Mouse (Mus musculus): ENCODE data around the gene Mylpf. TPM values are rescaled to one million over a fixed set of nuclear protein-coding genes. Genes with fewer than 3 reads are reported as not detected.

The Mylpf gene
- polyA plus RNA-seq, 2 experiments, result 15.6 to 31.0 TPM

DNA sequence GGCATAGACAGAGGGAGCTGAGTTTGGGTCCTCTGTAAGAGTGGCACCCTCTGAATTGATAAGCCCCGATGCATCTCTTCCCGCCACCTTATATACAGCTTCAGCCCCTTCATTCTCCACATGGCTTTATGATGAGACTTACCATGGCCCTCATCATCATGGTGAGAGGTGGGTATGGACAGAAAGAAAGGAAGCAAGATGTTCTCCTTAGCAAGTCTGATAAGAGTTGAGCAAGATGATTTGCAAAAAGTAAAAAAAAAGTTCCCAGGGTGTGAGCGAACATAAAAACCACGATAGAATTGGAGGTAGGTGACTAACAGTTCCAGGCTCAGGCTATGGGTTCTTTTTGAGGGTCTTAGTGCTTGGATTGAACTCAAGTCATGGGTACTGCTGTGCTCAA, 10.0 kb downstream of the Mylpf start:
- Histone ChIP-seq H3K4me3 (ENCODE audit: insufficient read depth in 1 of 2, low read depth in 2 of 2, low read length in 2 of 2) (peak overlapping the region; percentile 1 to 12; a peak in 1 of 4 replicates), H3K9me3 (ENCODE audit: control insufficient read depth, low read length) (no peaks in the 10 kb centered on the region), H3K27ac (peak overlapping the region; percentile 91), H3K4me2 (ENCODE audit: low read depth) (peak overlapping the region; percentile 49), H3K27me3 (ENCODE audit: control insufficient read depth, insufficient read depth, low read length) (no peaks in the 10 kb centered on the region), H3K4me1 (replicated peaks; ENCODE audit: control insufficient read depth in 2 of 2, insufficient read depth in 2 of 2, low read length in 1 of 2) (peaks cover 35 to 47% of the 10 kb centered on the region in 2 experiments), H3K9ac (replicated peaks) (peak overlapping the region; percentile 61), H3K36me3 (replicated peaks; ENCODE audit: control insufficient read depth, insufficient read depth, low read depth) (no peaks in the 10 kb centered on the region)
- WGBS (ENCODE audit: insufficient replicate concordance), result 13% methylated on average over 4 of the region's 4 CpGs
- ATAC-seq (ENCODE audit: insufficient read depth), result peak; percentile 55
- TF ChIP-seq CTCF (IDR thresholded peaks at IDR 0.05; ENCODE audit: low read depth), result no peak
- TF ChIP-seq EP300 (IDR thresholded peaks at IDR 0.05; ENCODE audit: low read depth), result peak; percentile 76
- DNase-seq (ENCODE audit: low read depth in 3 of 3, low spot score in 3 of 3), result peak in 1 of 3 experiments; percentile 56

DNA sequence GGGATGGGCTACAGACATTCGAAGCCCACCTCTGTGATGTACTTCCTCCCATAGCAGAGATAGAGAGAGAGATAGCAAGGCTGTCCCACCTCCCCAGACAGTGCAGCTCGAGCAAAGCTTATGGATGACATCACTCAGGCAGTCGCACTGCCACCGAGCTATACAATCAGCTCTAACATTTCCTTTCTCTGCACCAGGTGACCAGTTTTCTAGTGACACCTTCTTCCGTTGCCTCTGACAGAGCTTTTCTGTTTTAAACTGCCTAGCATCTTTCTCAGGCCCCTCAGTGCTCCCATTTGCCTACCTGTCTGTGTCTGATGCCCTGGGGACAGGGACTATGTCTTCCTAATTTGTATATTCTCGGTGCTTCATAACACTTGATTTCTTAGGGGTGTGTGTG, 11.8 kb downstream of the Mylpf start:
- WGBS (ENCODE audit: insufficient replicate concordance), result 55% methylated on average over 6 of the region's 6 CpGs
- Histone ChIP-seq H3K9ac (replicated peaks) (no peak overlapping the region), H3K4me1 (replicated peaks; ENCODE audit: control insufficient read depth in 2 of 2, insufficient read depth in 2 of 2, low read length in 1 of 2) (peaks cover 53 to 60% of the 10 kb centered on the region in 2 experiments), H3K4me2 (ENCODE audit: low read depth) (no peak overlapping the region), H3K27ac (no peak overlapping the region), H3K9me3 (ENCODE audit: control insufficient read depth, low read length) (no peaks in the 10 kb centered on the region), H3K36me3 (replicated peaks; ENCODE audit: control insufficient read depth, insufficient read depth, low read depth) (no peaks in the 10 kb centered on the region), H3K27me3 (ENCODE audit: control insufficient read depth, insufficient read depth, low read length) (no peaks in the 10 kb centered on the region), H3K4me3 (ENCODE audit: insufficient read depth in 1 of 2, low read depth in 2 of 2, low read length in 2 of 2) (no peak overlapping the region)
- TF ChIP-seq CTCF (IDR thresholded peaks at IDR 0.05; ENCODE audit: low read depth) (no peak), EP300 (IDR thresholded peaks at IDR 0.05; ENCODE audit: low read depth) (no peak)
- ATAC-seq (ENCODE audit: insufficient read depth), result no peak
- no peak for DNase-seq (ENCODE audit: low read depth in 3 of 3, low spot score in 3 of 3)

DNA sequence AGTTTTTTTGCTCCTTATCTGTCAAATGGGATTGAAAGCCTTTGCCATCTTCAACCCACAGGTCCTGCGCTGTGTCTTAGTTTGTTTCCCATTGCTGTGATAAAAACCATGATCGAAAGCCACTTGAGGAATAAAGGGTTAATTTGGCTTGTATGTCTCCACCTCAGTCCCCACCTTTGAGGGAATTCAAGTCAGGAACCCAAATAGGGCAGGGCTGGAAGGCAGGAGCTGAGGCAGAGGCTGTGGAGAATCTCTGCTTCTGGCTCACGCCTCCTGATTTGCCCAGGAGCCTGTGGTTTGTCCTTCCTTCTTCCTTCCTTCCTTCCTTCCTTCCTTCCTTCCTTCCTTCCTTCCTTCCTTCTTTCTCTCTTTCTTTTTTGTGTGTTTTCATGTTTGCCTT, 14.4 kb downstream of the Mylpf start:
- peaks cover 62 to 66% of the 10 kb centered on the region in 2 experiments for H3K4me1 ChIP-seq (replicated peaks; ENCODE audit: control insufficient read depth in 2 of 2, insufficient read depth in 2 of 2, low read length in 1 of 2)
- no peaks in the 10 kb centered on the region for H3K9me3 ChIP-seq (ENCODE audit: control insufficient read depth, low read length)
- TF ChIP-seq CTCF (IDR thresholded peaks at IDR 0.05; ENCODE audit: low read depth), result no peak
- no peak for TF ChIP-seq EP300 (IDR thresholded peaks at IDR 0.05; ENCODE audit: low read depth)
- peak overlapping the region; percentile 34; the same call in 1 of the 2 replicates for H3K4me2 ChIP-seq (ENCODE audit: low read depth)
- no peak overlapping the region for H3K4me3 ChIP-seq (ENCODE audit: insufficient read depth in 1 of 2, low read depth in 2 of 2, low read length in 2 of 2)
- H3K9ac ChIP-seq (replicated peaks), result 0 out of 2 replicates have a peak overlapping the region, but pooled peaks have one; percentile 18
- DNase-seq (ENCODE audit: low read depth in 3 of 3, low spot score in 3 of 3) (no peak), ATAC-seq (ENCODE audit: insufficient read depth) (no peak)
- peak overlapping the region; percentile 98 for H3K27ac ChIP-seq
- H3K36me3 ChIP-seq (replicated peaks; ENCODE audit: control insufficient read depth, insufficient read depth, low read depth), result no peaks in the 10 kb centered on the region
- no peaks in the 10 kb centered on the region for H3K27me3 ChIP-seq (ENCODE audit: control insufficient read depth, insufficient read depth, low read length)
- 90% methylated on average over 3 of the region's 3 CpGs for WGBS (ENCODE audit: insufficient replicate concordance)

DNA sequence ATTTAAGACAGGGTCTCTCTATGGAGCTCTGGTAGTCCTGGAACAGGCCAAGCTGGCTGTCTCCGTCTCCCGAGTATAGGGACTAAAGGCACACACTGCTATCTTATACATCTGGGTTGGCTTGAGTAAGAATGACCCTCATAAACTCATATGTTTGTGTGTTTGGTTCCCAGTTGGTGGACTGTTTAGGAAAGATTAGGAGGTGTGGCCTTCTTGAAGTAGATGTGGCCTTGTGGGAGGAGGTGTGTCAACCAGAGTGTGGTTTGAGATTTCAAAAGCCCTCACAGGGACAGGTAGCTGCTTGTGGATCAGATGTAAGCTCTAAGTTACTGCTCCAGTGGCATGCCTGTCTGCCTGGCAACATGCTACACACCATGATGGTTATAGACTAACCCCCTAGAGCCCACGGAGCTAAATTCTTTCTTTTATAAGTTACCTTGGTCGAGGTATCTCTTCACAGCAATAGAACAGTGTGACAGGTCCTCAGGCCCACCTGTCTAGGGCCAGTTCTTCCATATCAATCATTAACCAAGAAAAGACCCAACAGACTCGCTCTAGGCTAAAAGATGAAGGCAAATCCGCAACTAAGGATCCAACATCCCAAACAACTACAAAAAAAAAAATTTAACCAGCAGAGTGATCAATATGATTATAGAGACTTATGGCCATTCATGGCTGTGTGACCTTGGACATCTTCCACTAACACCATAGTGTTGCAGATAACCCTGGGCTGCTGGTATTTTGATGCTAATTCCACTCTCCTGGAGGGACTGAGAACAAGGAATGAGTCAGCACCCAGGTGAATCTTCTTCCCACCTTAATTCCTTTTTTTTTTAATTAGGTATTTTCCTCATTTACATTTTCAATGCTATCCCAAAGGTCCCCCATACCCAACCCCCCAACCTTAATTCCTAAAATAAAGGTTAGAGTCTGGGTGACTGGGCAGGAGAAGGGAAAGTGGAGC, 15.1 kb downstream of the Mylpf start:
- H3K9me3 ChIP-seq (ENCODE audit: control insufficient read depth, low read length), result no peaks in the 10 kb centered on the region
- H3K4me1 ChIP-seq (replicated peaks; ENCODE audit: control insufficient read depth in 2 of 2, insufficient read depth in 2 of 2, low read length in 1 of 2), result peaks cover 57 to 60% of the 10 kb centered on the region in 2 experiments
- peak overlapping the region; percentile 98 for H3K27ac ChIP-seq
- DNase-seq (ENCODE audit: low read depth in 3 of 3, low spot score in 3 of 3) (peak in 1 of 3 experiments; percentile 68), ATAC-seq (ENCODE audit: insufficient read depth) (peak; percentile 68)
- H3K27me3 ChIP-seq (ENCODE audit: control insufficient read depth, insufficient read depth, low read length), result no peaks in the 10 kb centered on the region
- no peak overlapping the region for H3K9ac ChIP-seq (replicated peaks)
- 62% methylated on average over 6 of the region's 6 CpGs for WGBS (ENCODE audit: insufficient replicate concordance)
- H3K4me3 ChIP-seq (ENCODE audit: insufficient read depth in 1 of 2, low read depth in 2 of 2, low read length in 2 of 2), result no peak overlapping the region
- TF ChIP-seq EP300 (IDR thresholded peaks at IDR 0.05; ENCODE audit: low read depth) (peak; percentile 71), CTCF (IDR thresholded peaks at IDR 0.05; ENCODE audit: low read depth) (no peak)
- peak overlapping the region; percentile 34 for H3K4me2 ChIP-seq (ENCODE audit: low read depth)
- no peaks in the 10 kb centered on the region for H3K36me3 ChIP-seq (replicated peaks; ENCODE audit: control insufficient read depth, insufficient read depth, low read depth)

DNA sequence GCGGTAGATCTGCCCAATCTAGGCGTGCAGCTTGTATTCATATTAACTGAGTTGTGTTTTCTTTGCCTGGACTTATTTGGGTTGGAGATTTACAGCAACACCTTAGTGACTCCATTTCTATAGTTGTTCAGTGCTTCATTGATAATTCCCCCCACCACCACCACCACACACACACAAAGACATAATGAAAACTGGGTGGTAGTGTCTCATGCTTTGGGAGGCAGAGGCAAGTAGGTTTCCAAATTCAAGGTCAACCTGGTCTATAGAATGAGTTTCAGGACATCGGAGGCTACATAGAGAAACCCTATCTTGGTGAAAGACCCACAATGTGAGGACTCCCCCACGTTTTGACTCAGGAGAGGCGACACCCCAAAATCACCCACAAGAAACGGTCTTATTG, 15.9 kb downstream of the Mylpf start:
- H3K9ac ChIP-seq (replicated peaks), result no peak overlapping the region
- no peak overlapping the region; the same call in 1 of the 2 replicates for H3K4me2 ChIP-seq (ENCODE audit: low read depth)
- no peaks in the 10 kb centered on the region for H3K9me3 ChIP-seq (ENCODE audit: control insufficient read depth, low read length)
- H3K27me3 ChIP-seq (ENCODE audit: control insufficient read depth, insufficient read depth, low read length), result no peaks in the 10 kb centered on the region
- H3K27ac ChIP-seq, result peak overlapping the region; percentile 98
- H3K4me3 ChIP-seq (ENCODE audit: insufficient read depth in 1 of 2, low read depth in 2 of 2, low read length in 2 of 2), result no peak overlapping the region
- H3K4me1 ChIP-seq (replicated peaks; ENCODE audit: control insufficient read depth in 2 of 2, insufficient read depth in 2 of 2, low read length in 1 of 2), result peaks cover 53 to 54% of the 10 kb centered on the region in 2 experiments
- 83% methylated on average over 6 of the region's 6 CpGs for WGBS (ENCODE audit: insufficient replicate concordance)
- TF ChIP-seq EP300 (IDR thresholded peaks at IDR 0.05; ENCODE audit: low read depth), result no peak
- TF ChIP-seq CTCF (IDR thresholded peaks at IDR 0.05; ENCODE audit: low read depth), result no peak
- ATAC-seq (ENCODE audit: insufficient read depth), result no peak
- DNase-seq (ENCODE audit: low read depth in 3 of 3, low spot score in 3 of 3), result no peak
- H3K36me3 ChIP-seq (replicated peaks; ENCODE audit: control insufficient read depth, insufficient read depth, low read depth), result no peaks in the 10 kb centered on the region
